Mouse (Mus musculus) left cerebral cortex, adult 18-20 months (tissue): Measurements from ENCODE around the gene Gdnf. TPM values are rescaled to one million over a fixed set of nuclear protein-coding genes. Genes with fewer than 3 reads are reported as not detected.

Experiments
- DNase-seq, 2 experiments: peaks; one replicate each; pipeline ENCODE4 v3.0.0; 2021 to 2022; ENCODE audit warnings: low spot score in 2 of 2, mixed read lengths in 1 of 2
- total RNA-seq, 2 experiments: library from RNA; stranded (reverse); gene quantifications; 2 replicates each; pipeline ENCODE4 v1.2.3; 2021

The Gdnf gene
- total RNA-seq, 2 experiments from 2014 or later, result 0.21 to 0.37 TPM

DNA sequence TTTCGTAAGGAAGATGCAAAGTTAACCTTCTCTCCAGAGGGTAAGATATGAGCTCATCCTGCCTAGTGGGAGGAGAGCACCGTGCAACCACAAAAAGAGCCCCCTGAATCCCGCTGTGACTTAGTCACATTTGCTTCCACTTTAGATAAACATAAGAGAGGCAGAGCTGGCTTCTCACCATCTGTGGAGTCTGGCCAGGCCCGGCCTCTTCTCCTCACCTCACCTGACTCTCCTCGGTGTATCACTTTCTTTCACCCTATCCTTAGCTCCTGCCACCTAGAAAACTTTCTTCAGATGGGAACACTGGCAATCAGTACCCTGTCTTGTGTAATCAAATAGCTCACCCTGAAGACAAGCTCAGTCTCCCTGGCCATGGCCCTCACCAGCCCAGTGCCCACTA, 48.2 kb downstream of the Gdnf start:
- DNase-seq, result no peak

DNA sequence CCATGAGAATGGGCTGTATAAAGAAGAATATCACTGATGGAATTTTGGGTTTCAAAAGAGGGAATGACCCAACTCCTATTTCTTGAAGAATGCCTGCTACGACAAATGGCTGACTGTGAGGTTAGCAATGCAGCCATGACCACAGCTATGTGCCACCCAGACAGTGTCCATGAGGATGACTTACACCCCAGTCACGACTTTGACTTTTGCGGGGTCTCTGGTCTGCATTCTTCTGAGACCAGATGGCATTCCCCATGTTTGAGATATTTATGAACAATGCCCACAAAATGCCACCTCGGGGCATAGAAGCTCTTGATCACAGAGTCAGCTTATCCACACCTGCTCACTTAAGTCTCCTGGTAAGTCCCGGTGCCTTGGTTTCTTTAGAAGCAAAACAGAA, 52.2 kb downstream of the Gdnf start:
- DNase-seq, result no peak

DNA sequence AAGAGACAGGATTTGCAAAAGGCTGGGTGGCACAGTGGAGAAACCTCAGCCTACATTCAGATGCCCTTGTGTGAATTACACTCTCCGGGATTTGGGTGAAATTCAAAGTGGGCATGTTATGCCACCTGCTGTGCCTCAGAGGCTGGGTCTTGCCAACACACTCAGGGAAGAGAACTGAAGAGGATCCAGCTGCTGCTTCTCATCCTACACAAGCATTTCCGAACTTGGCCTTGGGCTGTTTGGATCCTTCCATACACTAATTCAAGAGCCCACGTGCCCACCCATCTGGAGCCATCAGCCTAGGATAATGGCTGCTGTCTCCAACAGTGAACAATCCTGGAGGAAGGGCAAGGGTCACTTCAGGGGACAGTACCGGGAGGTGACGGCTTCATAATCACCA, 52.7 kb downstream of the Gdnf start:
- DNase-seq, result no peak

DNA sequence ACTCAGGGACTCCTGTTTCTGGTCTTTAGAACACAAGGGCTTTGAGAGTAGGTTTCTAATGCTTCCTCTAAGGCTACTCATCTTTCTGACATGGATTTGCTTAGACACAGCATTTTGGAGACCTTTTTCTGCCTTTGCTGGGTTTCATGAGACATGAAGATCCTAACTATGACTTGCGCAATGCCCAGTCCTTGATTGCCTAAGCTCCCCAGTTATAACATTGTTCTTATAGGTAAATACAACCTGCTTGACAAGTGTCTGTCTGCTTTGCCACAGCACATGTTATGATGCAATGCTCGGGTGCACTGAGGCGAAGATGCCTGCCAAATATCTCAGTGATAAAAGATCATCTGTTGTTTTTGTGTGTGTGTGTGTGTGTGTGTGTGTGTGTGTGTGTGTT, 54.7 kb downstream of the Gdnf start:
- no peak for DNase-seq

DNA sequence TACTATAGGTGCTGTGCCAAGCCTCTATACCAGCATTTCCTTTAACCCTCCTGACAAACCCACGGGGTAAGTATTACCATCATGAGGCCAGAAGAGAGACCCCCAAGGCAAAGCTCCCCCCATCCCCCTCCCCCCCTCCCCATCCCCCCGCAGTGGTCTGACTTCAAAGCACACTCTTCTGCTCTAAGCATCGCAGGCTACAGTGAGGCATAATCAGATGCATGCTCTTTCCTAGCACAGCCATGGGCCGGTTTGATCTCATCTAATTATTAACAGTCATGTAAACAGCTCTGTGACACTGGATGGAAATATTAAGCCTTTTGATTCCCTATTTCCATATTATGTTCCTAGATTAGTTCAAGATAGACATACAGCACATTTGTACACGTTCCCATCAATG, 61.8 kb downstream of the Gdnf start:
- no peak for DNase-seq

DNA sequence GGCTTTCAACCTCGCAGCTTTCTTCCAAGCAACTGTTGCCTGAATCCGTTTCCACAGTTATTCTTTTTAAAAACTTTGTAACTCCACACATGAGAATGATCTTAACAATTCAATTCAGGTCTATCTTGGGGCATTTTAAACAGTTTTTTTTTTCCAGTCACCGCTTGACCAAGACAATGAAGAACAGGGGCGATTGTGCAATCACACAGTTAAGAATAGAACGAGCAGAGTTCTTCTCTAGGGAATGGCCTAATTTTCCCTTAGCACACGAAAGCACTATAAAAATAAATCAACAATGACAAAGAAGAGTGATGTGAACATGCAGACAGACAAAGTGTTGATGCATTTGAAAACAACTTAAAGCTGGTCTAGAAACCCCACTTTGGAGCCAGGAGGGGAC, 65.2 kb downstream of the Gdnf start:
- no peak for DNase-seq

DNA sequence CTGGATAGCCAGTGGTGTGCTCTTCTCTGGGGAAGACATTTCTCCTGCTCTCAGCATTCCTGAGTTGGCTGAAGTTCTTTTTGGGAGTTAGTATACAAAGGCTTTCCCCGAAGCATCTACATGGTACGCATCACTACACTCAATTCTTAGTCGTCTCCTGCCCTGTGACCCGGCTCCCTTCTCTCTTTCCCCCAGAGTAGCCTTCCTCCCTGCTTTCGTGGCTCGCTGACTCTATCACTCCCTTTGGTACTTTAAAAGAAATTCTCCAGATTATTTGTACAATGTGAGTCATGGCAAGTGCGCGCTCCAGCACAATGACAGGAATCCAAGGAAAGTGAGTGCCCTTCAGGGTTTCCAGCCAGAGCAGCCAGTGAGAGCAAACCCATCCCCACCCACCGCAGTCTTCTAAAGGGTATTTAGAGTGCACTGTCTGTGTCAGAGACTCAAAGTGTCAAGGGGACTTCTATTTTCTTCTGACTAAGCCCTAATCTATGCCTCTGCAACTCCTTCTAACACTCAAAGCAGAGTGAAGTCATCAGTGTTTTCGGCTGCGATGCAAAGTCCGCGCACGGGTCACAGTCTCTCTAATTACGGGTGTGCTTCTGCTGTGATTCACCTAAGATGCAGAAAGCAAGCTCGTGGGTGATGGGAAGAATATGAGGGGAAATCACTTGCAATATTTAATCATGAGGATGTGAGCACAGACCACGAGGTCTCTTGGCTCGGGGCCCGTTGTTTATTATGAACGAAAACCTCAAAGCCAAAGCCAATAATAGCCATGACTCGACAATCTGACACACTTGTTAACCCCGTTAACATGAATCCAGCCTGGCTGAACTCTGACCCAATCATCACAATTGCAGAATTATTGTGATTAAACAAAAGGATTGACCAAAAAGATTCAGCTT, 67.2 kb downstream of the Gdnf start:
- DNase-seq, result no peak

DNA sequence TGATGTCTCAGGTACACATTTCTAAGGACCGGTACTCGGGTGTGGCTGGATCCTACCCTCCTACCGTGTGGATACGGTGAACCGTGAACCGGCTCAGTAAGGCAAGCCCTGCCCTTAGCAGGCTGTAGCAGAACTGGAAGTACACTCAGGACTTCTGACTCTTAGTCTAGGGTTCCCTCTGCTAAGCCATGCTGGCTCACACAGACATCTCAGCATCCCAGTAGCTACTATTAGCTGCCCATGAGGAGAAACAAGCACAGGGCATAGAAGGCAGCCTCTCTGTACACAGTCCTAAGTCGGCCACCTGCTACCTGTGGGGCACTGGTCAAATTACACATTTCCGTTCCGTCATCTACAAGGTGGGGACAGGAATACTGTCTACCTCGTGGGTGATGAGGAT, 68.2 kb downstream of the Gdnf start:
- no peak for DNase-seq

DNA sequence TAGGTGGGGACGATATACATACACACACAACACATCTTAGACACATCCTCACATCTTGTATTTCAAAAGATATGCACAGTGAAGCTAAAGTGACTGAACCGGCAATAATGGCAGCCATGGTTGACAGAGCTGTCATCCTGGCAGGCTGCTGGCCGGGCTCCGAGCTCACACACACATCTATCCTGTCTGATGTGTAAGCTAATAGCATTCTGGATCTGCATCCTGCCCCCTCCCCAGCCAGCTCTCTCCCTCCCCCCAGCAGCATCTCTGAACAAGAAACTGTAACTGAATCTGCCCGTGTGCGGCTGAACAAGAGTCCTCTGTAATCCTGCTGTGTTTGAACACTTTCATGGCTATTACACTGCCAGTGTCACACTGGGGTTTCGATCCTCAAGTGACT, 69.3 kb downstream of the Gdnf start:
- DNase-seq, result no peak

DNA sequence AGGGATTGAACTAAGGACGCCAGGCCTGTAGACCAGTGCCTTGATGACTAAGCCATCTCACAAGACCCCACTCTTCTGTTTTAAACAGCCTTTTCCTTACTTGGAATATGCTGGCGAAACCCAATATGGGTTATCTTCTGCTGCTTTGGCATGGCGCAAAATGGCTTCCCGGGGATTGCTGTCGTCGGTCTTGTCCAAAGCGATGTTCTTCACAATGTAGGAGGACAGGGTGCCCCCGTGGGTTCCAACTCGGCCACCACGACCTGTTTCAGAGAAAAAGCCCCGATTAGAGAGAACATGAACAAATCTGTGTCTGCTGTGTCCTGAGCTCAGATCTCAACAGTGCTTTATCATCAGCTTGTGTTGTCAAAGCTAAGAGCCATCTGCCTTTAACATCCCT, 73.5 kb downstream of the Gdnf start:
- no peak for DNase-seq

DNA sequence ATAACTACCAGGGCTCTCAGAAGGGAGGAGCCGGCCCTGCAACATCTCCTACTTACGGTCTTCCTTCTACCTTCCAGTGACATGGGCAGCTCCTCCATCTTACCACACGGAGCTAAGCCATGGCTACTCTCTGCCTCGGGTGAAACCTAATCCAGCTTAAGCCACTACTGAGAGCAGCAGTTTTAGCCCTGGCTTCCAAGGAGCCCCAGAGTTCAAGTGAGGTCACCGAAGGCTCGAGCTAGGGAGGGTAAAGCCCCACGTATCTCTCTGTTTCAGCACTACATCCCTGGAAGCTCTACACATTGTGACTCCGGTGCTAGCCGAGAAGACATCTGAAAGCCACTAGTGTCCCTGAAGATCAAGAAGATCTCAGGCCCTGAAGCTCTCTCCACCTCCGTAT, 74.5 kb downstream of the Gdnf start:
- DNase-seq, result no peak

DNA sequence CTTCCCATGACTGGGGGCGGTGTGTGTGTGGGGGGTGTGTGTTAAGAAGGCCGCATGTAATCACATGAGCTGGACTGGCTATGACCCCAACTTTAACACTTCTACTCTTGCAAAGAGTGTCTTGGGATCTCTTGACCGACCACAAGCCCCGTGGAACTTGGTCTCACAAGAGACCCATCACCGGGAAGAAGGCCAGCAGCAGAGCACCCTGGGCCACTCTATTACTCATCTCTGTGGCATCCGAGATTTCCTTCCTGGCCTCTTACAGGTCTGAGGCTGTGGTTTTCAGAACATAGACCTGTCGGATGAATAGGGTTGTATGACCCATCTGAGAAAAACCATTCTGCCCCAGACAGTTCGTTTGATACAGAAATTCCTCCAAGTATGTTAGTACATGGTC, 75.9 kb downstream of the Gdnf start:
- no peak for DNase-seq
